Mouse (Mus musculus) gastrocnemius, postnatal 36 days (tissue): ENCODE measurements around the gene Rufy2. TPM values are rescaled to one million over a fixed set of nuclear protein-coding genes. Genes with fewer than 3 reads are reported as not detected.
A peak's percentile ranks its signal among the peaks of the same experiment; 100 is the strongest.

ENCODE experiments used
- DNase-seq, 2 experiments: peaks; one replicate each; pipeline ENCODE4 v3.0.0; 2022
- intact Hi-C: fragments of 180-260 bp; cut with DNase I; formaldehyde crosslinking; loops from one replicate; pipeline ENCODE4 v1.15.1; 2025
- long read RNA-seq, 2 experiments: library from polyadenylated mRNA; stranded (forward); transcript quantifications; one replicate each; pipeline ENCODE4 v2.0.0; 2021
- total RNA-seq, 2 experiments: library from RNA; stranded (reverse); gene quantifications; 2 replicates each; pipeline ENCODE4 v1.2.3; 2021

Rufy2 gene
- total RNA-seq = 1 to 10 TPM; 4.3 to 7.5 TPM
- long read RNA-seq, experiment 1, partial matches to known transcripts = 0 of 3 reads
- long read RNA-seq, experiment 1, other reads (novel, unspliced or antisense) = 3 of 3 reads
- long read RNA-seq, experiment 2, full-length matches to known transcripts = 1 of 2 reads
- long read RNA-seq, experiment 2, partial matches to known transcripts = 0 of 2 reads
- long read RNA-seq, experiment 2, other reads (novel, unspliced or antisense) = 1 of 2 reads

DNA sequence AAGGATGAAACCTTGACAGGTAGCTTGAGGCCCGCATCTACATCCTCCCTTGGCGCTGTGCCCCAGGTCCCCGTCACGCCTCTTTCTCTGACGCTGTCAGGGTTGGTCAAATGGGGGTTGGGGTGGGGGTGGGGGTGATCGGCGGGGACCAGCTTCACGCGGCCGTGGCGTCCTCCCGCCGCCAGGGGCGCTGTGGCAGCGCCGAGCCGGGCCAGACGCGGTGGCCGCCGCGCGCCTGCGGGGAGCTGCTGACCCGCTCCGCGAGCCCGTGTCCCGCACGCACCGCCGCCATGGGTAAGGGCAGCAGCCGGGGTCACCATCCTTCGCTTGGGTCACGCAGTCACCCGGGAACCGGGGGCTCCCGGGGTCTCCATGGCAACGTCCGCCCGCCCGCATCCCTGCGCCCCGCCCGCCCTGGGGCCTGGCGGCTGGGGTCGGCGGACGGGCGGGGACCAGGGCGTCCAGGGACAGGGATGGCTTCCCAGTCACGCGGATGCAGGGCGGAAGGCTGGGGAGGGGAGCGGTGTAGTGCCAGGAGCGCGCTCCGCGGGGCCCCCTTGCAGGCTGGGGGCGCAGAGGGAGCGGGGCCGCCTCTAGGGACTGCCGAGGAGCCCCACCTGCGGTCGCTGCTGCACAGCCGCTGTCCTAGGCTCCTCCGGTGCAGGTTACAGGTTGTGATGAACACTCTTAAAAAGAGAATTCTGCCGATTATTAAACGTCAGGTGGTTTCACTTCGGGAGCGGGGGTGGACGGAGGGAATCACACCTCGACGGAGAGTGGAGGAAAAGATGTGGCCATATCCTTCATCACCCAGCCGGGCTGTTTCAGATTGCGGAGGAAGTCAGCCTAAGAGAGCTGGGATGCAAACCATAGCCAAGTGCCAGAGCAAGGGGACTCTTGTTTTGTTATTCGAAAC is at the start of gene Rufy2:
Gene Rufy2, plus strand, starts transcription at position 185 of the 916 bp plus-strand sequence.
- intact Hi-C loops = no loop called here
- peak; percentile 74 to 76 for DNase-seq

GRCm38 (mm10) chr10:62932381-62932780 is 47.6 kb upstream of the Rufy2 start:
- intact Hi-C loops = no loop called here
- no peak for DNase-seq

DNA sequence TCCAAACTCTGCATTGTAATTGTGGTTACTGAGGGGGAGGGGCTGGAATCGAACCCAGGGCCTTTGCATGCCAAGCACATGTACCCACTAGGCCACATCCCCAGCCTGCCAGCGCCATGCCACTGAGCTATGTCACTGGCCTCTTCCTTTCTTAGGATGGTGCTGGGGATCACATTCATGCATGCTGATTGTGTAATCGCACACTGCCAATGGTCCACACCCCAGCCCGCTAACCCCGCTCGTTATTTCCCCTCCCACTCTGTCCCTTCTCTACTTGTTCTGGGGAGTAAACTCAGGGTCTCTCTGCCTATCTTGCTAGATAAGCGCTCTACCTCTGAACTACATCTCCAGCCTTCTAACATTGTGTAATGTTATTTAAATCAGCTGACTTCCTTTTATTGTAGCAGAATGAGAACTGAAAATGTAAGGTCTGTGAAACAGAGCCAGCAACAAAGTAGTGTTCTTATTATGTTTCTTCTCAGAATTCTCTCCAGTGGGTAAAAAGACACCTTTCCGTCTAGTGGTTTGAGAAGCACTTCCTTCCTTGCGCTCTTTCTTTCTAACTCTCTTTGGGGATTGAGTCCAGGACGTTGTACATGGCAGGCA is 34.9 kb upstream of the Rufy2 start:
- no peak for DNase-seq

GRCm38 (mm10) chr10:62946738-62947471 is 33.1 kb upstream of the Rufy2 start, which contains the start of gene Dna2:
Gene Dna2 (plus strand): TSS chr10:62947026.
- peak; percentile 62 to 66 for DNase-seq
- intact Hi-C loops = no loop called here

More for the DNA sequence above, 34.9 kb upstream of the Rufy2 start:
- intact Hi-C loops = no loop called here

- DNase-seq = no peak
- intact Hi-C loops = no loop called here
Measured at GRCm38 (mm10) chr10:62948551-62948950, 31.5 kb upstream of the Rufy2 start.

GRCm38 (mm10) chr10:62963956-62964355 is 16.1 kb upstream of the Rufy2 start:
- no peak for DNase-seq
- intact Hi-C loops = no loop called here

GRCm38 (mm10) chr10:62965796-62966195 is 14.2 kb upstream of the Rufy2 start:
- intact Hi-C loops = no loop called here
- no peak for DNase-seq

- no peak for DNase-seq
- intact Hi-C loops = no loop called here
Measured at GRCm38 (mm10) chr10:62966291-62966690, 13.7 kb upstream of the Rufy2 start.

- DNase-seq = no peak
- intact Hi-C loops = no loop called here
Measured at GRCm38 (mm10) chr10:62971821-62972220, 8.2 kb upstream of the Rufy2 start.

GRCm38 (mm10) chr10:62979667-62980038 is 370 bp upstream of the Rufy2 start:
- intact Hi-C loops = no loop called here
- DNase-seq = no peak

- intact Hi-C loops = no loop called here
- no peak for DNase-seq
Measured at GRCm38 (mm10) chr10:62984072-62984471, 4.0 kb downstream of the Rufy2 start.

- DNase-seq = no peak
- intact Hi-C loops = no loop called here
Measured at GRCm38 (mm10) chr10:62984495-62984894, 4.5 kb downstream of the Rufy2 start.

DNA sequence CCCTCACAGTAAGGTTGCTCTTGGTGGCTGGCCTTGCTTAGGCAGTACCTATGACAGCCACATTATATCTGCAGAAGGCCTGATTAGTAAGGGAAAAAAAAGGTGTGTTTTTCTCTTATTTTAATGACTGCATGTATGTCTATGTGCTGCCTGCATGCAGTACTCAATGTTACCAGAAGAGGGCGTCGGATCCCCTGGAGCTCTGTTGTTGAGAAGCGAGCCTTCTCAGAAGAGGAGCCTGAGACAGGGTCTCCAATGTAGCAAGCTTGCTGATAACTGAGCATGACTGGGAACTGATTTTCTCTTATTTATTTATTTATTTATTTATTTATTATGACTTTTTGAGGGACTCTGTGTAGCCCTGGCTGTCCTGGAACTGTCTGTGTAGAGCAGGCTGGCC is 7.3 kb downstream of the Rufy2 start:
- DNase-seq = no peak
- intact Hi-C loops = no loop called here

DNA sequence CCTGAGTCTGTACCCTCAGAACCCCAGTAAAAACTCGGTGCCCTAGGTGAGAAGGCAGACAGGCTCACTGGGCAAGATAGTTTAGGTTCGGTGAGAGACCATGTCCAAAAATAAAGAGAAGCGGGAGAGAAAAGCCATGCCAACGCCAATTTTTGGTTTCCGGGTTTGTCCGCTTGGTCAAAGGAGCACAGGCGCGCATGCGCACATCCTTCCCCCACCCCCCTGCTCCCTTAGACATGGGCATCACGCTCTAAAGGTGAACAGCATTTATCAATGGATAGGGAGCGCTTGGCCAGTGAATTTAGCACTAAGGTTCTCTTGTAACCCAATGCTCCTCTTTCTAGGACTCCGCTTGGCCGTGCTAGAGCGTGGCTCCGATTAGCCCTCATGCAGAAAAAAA is 10.6 kb downstream of the Rufy2 start:
- intact Hi-C loops = no loop called here
- no peak for DNase-seq

DNA sequence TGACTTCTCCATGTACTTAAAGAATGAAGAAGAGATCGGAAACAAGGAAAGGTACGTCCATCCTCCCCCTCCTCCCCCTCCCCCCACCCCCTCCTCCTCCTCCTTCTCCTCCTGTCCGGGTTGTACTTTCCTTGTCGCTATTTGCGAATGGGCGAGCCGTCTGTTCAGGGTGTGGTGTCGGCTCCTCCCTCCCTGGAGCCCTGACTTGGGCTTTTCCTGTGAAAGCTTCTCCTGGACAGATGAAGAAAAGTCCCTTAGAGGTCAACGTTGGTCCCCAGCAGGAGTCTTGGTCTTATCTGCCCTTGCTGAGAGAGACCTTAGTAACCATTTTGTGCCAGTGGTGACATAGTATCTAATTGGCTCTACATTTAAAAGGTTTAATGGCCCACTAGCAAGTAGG is 14.0 kb downstream of the Rufy2 start:
- no peak for DNase-seq
- intact Hi-C loops = no loop called here

DNA sequence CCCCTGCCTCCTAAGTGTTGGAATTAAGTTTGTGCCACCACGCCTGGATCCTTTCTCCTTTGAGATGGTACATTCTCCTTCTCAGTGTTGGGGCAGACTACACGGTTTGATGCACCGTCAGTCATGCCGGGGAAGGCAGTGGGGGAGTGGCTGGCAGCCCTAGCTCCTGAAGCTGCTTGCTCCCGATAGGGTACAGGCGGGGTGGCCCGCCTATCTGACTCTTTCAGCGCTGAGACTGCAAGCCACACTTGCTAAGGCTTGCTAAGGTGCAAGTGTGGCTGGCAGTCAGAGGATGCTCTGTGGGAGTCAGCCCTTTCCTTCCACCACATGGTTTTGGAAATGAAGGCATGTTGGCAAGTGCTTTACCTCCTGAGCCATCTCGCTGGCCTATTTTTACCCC is 20.6 kb downstream of the Rufy2 start:
- intact Hi-C loops = loop anchor here (10.0 kb wide), 1 partner anchor 246 kb away; no protein-coding TSS in a partner anchor
- DNase-seq = no peak

- DNase-seq = peak in 1 of 2 experiments; percentile 6
- intact Hi-C loops = loop anchor here (10.0 kb wide), 1 partner anchor 248 kb away; no protein-coding TSS in a partner anchor
Measured at GRCm38 (mm10) chr10:63003252-63003651, 23.2 kb downstream of the Rufy2 start.

GRCm38 (mm10) chr10:63004556-63004955 is 24.5 kb downstream of the Rufy2 start:
- intact Hi-C loops = loop anchor here (10.0 kb wide), 1 partner anchor 250 kb away; no protein-coding TSS in a partner anchor
- DNase-seq = no peak

- DNase-seq = no peak
- intact Hi-C loops = loop anchor here (10.0 kb wide), 1 partner anchor 253 kb away; no protein-coding TSS in a partner anchor
Measured at GRCm38 (mm10) chr10:63008193-63008592, 28.2 kb downstream of the Rufy2 start.

- no peak for DNase-seq
- intact Hi-C loops = no loop called here
Measured at GRCm38 (mm10) chr10:63010268-63010667, 30.2 kb downstream of the Rufy2 start.
